ENCODE assay signal across 9 mouse cellular contexts in genomic region chr17:33539106-33539675, GRCm38 (mm10). TPM values are rescaled to one million over a fixed set of nuclear protein-coding genes. Genes with fewer than 3 reads are reported as not detected.
DNase-seq lines count a peak whose midpoint lies in the region; ATAC-seq and TF ChIP-seq lines count a peak whose summit lies in the region.
"Had no signal": no experiment of that assay in that cellular context is flagged by ENCODE, and none has a peak within 500 bp of the region (broad histone marks: within the 10 kb centered on the region; RNA-seq: fewer than 3 reads in every experiment).

No protein-coding gene starts in this region.

- 0 out of 2 replicates have a peak, but pooled peaks have one; percentile 34 for ATAC-seq in midbrain, postnatal 0 days (ENCODE audit: low FRiP score)

- H3K4me2 ChIP-seq in midbrain, postnatal 0 days (ENCODE audit: low read depth, low read length, poor library complexity, severe bottlenecking) = no peak overlapping the region
- H3K4me2 ChIP-seq: stomach, embryonic 15.5 days had no signal

- no peaks in the 10 kb centered on the region for H3K4me1 ChIP-seq in MEL (ENCODE audit: control insufficient read depth in 1 of 2, insufficient read depth in 2 of 2, low read length in 2 of 2)
- no peaks in the 10 kb centered on the region for H3K4me1 ChIP-seq in midbrain, postnatal 0 days (ENCODE audit: insufficient read depth, low read length)
- H3K4me1 ChIP-seq: stomach, embryonic 15.5 days had no signal

- no peak overlapping the region for H3K4me3 ChIP-seq in MEL (ENCODE audit: control insufficient read depth in 1 of 2, insufficient read depth in 1 of 2, low read depth in 2 of 2, low read length in 2 of 2)
- no peak overlapping the region for H3K4me3 ChIP-seq in midbrain, postnatal 0 days (ENCODE audit: low read depth, low read length)
- H3K4me3 ChIP-seq: stomach, embryonic 15.5 days had no signal

- H3K27me3 ChIP-seq in MEL (ENCODE audit: control insufficient read depth in 1 of 2, insufficient read depth in 2 of 2, low read length in 2 of 2) = no peaks in the 10 kb centered on the region
- H3K27me3 ChIP-seq in midbrain, postnatal 0 days (ENCODE audit: insufficient read depth, low read length) = no peaks in the 10 kb centered on the region
- H3K27me3 ChIP-seq: stomach, embryonic 15.5 days had no signal

- intact Hi-C loops in heart, postnatal 25 days (cut with DNase I) = loop anchor here (1.0 kb wide), 1 partner anchor 100 kb away; no protein-coding TSS in a partner anchor

- no peaks in the 10 kb centered on the region for H3K79me2 ChIP-seq in MEL (ENCODE audit: control insufficient read depth, insufficient read depth, low read length, poor library complexity)

- no peak for TF ChIP-seq EP300 in MEL (IDR thresholded peaks at IDR 0.05; ENCODE audit: low read depth in 1 of 2, low read length in 2 of 2)

- H3K9me3 ChIP-seq in MEL (replicated peaks; ENCODE audit: insufficient read depth, low read length) = no peaks in the 10 kb centered on the region
- H3K9me3 ChIP-seq in midbrain, postnatal 0 days (ENCODE audit: low read length) = no peaks in the 10 kb centered on the region
- H3K9me3 ChIP-seq: stomach, embryonic 15.5 days had no signal

- DNase-seq in heart, adult 8-10 months (ENCODE audit: low spot score) = peak; percentile 46
- no peak for DNase-seq in heart, postnatal 25 days (ENCODE audit: low spot score)
- peak; percentile 76 for DNase-seq in 3T3-L1 (ENCODE audit: low read depth, low spot score)
- DNase-seq in MEL (ENCODE audit: low read depth, low spot score) = peak; percentile 61
- DNase-seq in cerebellum, postnatal 25 days = peak; percentile 75 to 83
- DNase-seq in kidney, postnatal 10 days = peak; percentile 74
- peak; percentile 71 for DNase-seq in midbrain, postnatal 0 days (ENCODE audit: low spot score)
- DNase-seq in gastrocnemius, postnatal 25 days = no peak

- TF ChIP-seq RAD21 in MEL (IDR thresholded peaks at IDR 0.05; ENCODE audit: low read depth, low read length) = peak; percentile 60

- peak; percentile 67 to 76 (median 68) for TF ChIP-seq CTCF in MEL (IDR thresholded peaks at IDR 0.05 in 2 of 3, conservative IDR thresholded peaks at IDR 0.05 in 1 of 3; ENCODE audit: control insufficient read depth in 1 of 3, insufficient read depth in 1 of 3, low read depth in 2 of 3, low read length in 3 of 3, poor library complexity in 1 of 3, severe bottlenecking in 1 of 3)
- peak; percentile 84 for TF ChIP-seq CTCF in midbrain, postnatal 0 days (IDR thresholded peaks at IDR 0.05)

- no peak overlapping the region for H3K27ac ChIP-seq in MEL (ENCODE audit: control insufficient read depth, low read depth, low read length)
- no peak overlapping the region for H3K27ac ChIP-seq in midbrain, postnatal 0 days (ENCODE audit: low read depth, low read length)
- H3K27ac ChIP-seq: stomach, embryonic 15.5 days had no signal

- no peak for TF ChIP-seq POLR2A in MEL (IDR thresholded peaks at IDR 0.05; ENCODE audit: control insufficient read depth in 1 of 2, insufficient read depth in 1 of 2, low read depth in 1 of 2, low read length in 2 of 2, poor library complexity in 1 of 2)

- H3K36me3 ChIP-seq in MEL (ENCODE audit: control insufficient read depth in 1 of 2, insufficient read depth in 2 of 2, low read length in 2 of 2) = no peaks in the 10 kb centered on the region
- peaks cover 22% of the 10 kb centered on the region for H3K36me3 ChIP-seq in midbrain, postnatal 0 days (ENCODE audit: insufficient read depth, low read length)

- 90% methylated on average over 3 of the region's 3 CpGs for WGBS in midbrain, postnatal 0 days

- no peak overlapping the region for H3K9ac ChIP-seq in MEL (ENCODE audit: control insufficient read depth, low read depth, low read length, poor library complexity, severe bottlenecking)
- no peak overlapping the region for H3K9ac ChIP-seq in midbrain, postnatal 0 days (replicated peaks; ENCODE audit: low read length, poor library complexity, severe bottlenecking)
- H3K9ac ChIP-seq: stomach, embryonic 15.5 days had no signal

TF ChIP-seq in MEL, 35 proteins besides CTCF, POLR2A, EP300 and RAD21:
- TF ChIP-seq SMC3 (IDR thresholded peaks at IDR 0.05; ENCODE audit: low read depth, low read length) (peak; percentile 48), TCF12 (IDR thresholded peaks at IDR 0.05; ENCODE audit: low read depth, low read length) (no peak), ZC3H11A (IDR thresholded peaks at IDR 0.05; ENCODE audit: low read depth, low read length) (peak; percentile 22; the same call in 1 of the 2 replicates)

RNA-seq across cellular contexts. Expression of gene Adamts10, which starts 15.2 kb away (rescaled TPM):
- 10 to 100 TPM; 10.9 to 14.0 (median 11.9) TPM for total RNA-seq in heart, adult 8-10 months (2022)
- 10 to 100 TPM; 20.1 to 21.7 TPM for total RNA-seq in heart, postnatal 25 days (2021)
- total RNA-seq in MEL (2012; rRNA removed) = 9.6 and 11.3 TPM in 2 replicates
- 10 to 100 TPM in 1 of 2 experiments, not detected in 1; 21.0 TPM for polyA plus RNA-seq in MEL (2012; ENCODE audit: insufficient read depth in 1 of 2, insufficient read length in 2 of 2, low read depth in 1 of 2, low replicate concordance in 2 of 2, missing spikeins in 1 of 2)
- 56.3 and 78.3 TPM in 2 replicates for total RNA-seq in midbrain, postnatal 0 days (2014; rRNA removed)
- 36.9 and 39.1 TPM in 2 replicates for polyA plus RNA-seq in midbrain, postnatal 0 days (2015; fragmentation: Nextera tagmentation; extraction: Ambion mirVana)
- total RNA-seq in gastrocnemius, postnatal 25 days (2021) = 10 to 100 TPM; 12.1 to 13.2 TPM

RNA-seq across cellular contexts. Expression of gene Myo1f, which starts 16.3 kb away (rescaled TPM):
- total RNA-seq in heart, adult 8-10 months (2022) = 1 to 10 TPM; 1.2 to 2.7 (median 1.4) TPM
- 1 to 10 TPM; 1.8 to 2.7 TPM for total RNA-seq in heart, postnatal 25 days (2021)
- 0.08 and 0.13 TPM in 2 replicates for total RNA-seq in MEL (2012; rRNA removed)
- polyA plus RNA-seq in MEL (2012; ENCODE audit: insufficient read depth in 1 of 2, insufficient read length in 2 of 2, low read depth in 1 of 2, low replicate concordance in 2 of 2, missing spikeins in 1 of 2) = under 1 TPM in 1 of 2 experiments, not detected in 1; 0.40 TPM
- 1.3 TPM in 2 replicates for total RNA-seq in midbrain, postnatal 0 days (2014; rRNA removed)
- polyA plus RNA-seq in midbrain, postnatal 0 days (2015; fragmentation: Nextera tagmentation; extraction: Ambion mirVana) = 1.2 TPM in 2 replicates
- total RNA-seq in gastrocnemius, postnatal 25 days (2021) = under 1 TPM; 0.62 to 1.00 TPM

Comparison
In these comparisons a context has a peak if more than half of its experiments do, and no peak if none do; other contexts are left out.
1. DNase-seq: peak in heart, adult 8-10 months (single experiment), 3T3-L1 (single experiment), MEL (single experiment), cerebellum, postnatal 25 days (2 of 2), kidney, postnatal 10 days (single experiment) and midbrain, postnatal 0 days (single experiment); none in heart, postnatal 25 days (single experiment) and gastrocnemius, postnatal 25 days (single experiment).